Mouse (Mus musculus): ENCODE results near the gene Gemin5. TPM values are rescaled to one million over a fixed set of nuclear protein-coding genes. Genes with fewer than 3 reads are reported as not detected.

The Gemin5 gene
- polyA plus RNA-seq, 1 experiment: 6.1 TPM

GRCm38 (mm10) chr11:58132026-58132425, 36.3 kb downstream of the Gemin5 start:
- no peak for DNase-seq (ENCODE audit: low read depth in 1 of 2, low spot score in 2 of 2)
- 81% methylated on average over 3 of the region's 3 CpGs for WGBS
- H3K36me3 ChIP-seq (ENCODE audit: control insufficient read depth, insufficient read depth, low read length): peaks cover 31% of the 10 kb centered on the region

GRCm38 (mm10) chr11:58129302-58129843, 39.0 kb downstream of the Gemin5 start:
- H3K36me3 ChIP-seq (ENCODE audit: control insufficient read depth, insufficient read depth, low read length): peaks cover 28% of the 10 kb centered on the region
- H3K4me3 ChIP-seq (ENCODE audit: extremely low read depth, insufficient read depth, insufficient read length): no peak overlapping the region
- no peak overlapping the region for H3K27ac ChIP-seq (ENCODE audit: insufficient read depth, low read length)
- TF ChIP-seq POLR2A (IDR thresholded peaks at IDR 0.05; ENCODE audit: low read depth, low read length) (no peak), CTCF (IDR thresholded peaks at IDR 0.05; ENCODE audit: extremely low read depth, insufficient read depth, insufficient read length, insufficient replicate concordance) (no peak)
- H3K27me3 ChIP-seq (ENCODE audit: control insufficient read depth, insufficient read depth, low read length): no peaks in the 10 kb centered on the region
- no peak for DNase-seq (ENCODE audit: low read depth in 1 of 2, low spot score in 2 of 2)
- WGBS: 96% methylated on average over 6 of the region's 6 CpGs
- no peaks in the 10 kb centered on the region for H3K4me1 ChIP-seq (ENCODE audit: control insufficient read depth, insufficient read depth, insufficient read length)

More at GRCm38 (mm10) chr11:58132026-58132425, 36.3 kb downstream of the Gemin5 start:
- TF ChIP-seq POLR2A (IDR thresholded peaks at IDR 0.05; ENCODE audit: low read depth, low read length) (no peak), CTCF (IDR thresholded peaks at IDR 0.05; ENCODE audit: extremely low read depth, insufficient read depth, insufficient read length, insufficient replicate concordance) (no peak)
- H3K4me1 ChIP-seq (ENCODE audit: control insufficient read depth, insufficient read depth, insufficient read length): no peaks in the 10 kb centered on the region
- H3K27ac ChIP-seq (ENCODE audit: insufficient read depth, low read length): no peak overlapping the region
- no peaks in the 10 kb centered on the region for H3K27me3 ChIP-seq (ENCODE audit: control insufficient read depth, insufficient read depth, low read length)
- no peak overlapping the region for H3K4me3 ChIP-seq (ENCODE audit: extremely low read depth, insufficient read depth, insufficient read length)

GRCm38 (mm10) chr11:58127544-58127943, 40.8 kb downstream of the Gemin5 start:
- no peak for DNase-seq (ENCODE audit: low read depth in 1 of 2, low spot score in 2 of 2)
- WGBS: 82% methylated on average over 2 of the region's 2 CpGs
- Histone ChIP-seq H3K27ac (ENCODE audit: insufficient read depth, low read length) (no peak overlapping the region), H3K27me3 (ENCODE audit: control insufficient read depth, insufficient read depth, low read length) (no peaks in the 10 kb centered on the region), H3K4me3 (ENCODE audit: extremely low read depth, insufficient read depth, insufficient read length) (no peak overlapping the region), H3K36me3 (ENCODE audit: control insufficient read depth, insufficient read depth, low read length) (peaks cover 22% of the 10 kb centered on the region), H3K4me1 (ENCODE audit: control insufficient read depth, insufficient read depth, insufficient read length) (no peaks in the 10 kb centered on the region)
- TF ChIP-seq CTCF (IDR thresholded peaks at IDR 0.05; ENCODE audit: extremely low read depth, insufficient read depth, insufficient read length, insufficient replicate concordance): no peak

- Histone ChIP-seq H3K4me1 (ENCODE audit: control insufficient read depth, insufficient read depth, insufficient read length) (no peaks in the 10 kb centered on the region), H3K4me3 (ENCODE audit: extremely low read depth, insufficient read depth, insufficient read length) (no peak overlapping the region), H3K27me3 (ENCODE audit: control insufficient read depth, insufficient read depth, low read length) (no peaks in the 10 kb centered on the region), H3K27ac (ENCODE audit: insufficient read depth, low read length) (no peak overlapping the region), H3K36me3 (ENCODE audit: control insufficient read depth, insufficient read depth, low read length) (peaks cover 21% of the 10 kb centered on the region)
- DNase-seq (ENCODE audit: low read depth in 1 of 2, low spot score in 2 of 2): no peak
- TF ChIP-seq POLR2A (IDR thresholded peaks at IDR 0.05; ENCODE audit: low read depth, low read length) (no peak), CTCF (IDR thresholded peaks at IDR 0.05; ENCODE audit: extremely low read depth, insufficient read depth, insufficient read length, insufficient replicate concordance) (no peak)
- WGBS: 65% methylated on average over 7 of the region's 7 CpGs
These were observed 41.8 kb downstream of the Gemin5 start for GRCm38 (mm10) chr11:58126397-58127160.

GRCm38 (mm10) chr11:58125021-58125420, 43.3 kb downstream of the Gemin5 start:
- Histone ChIP-seq H3K36me3 (ENCODE audit: control insufficient read depth, insufficient read depth, low read length) (peaks cover 18% of the 10 kb centered on the region), H3K4me1 (ENCODE audit: control insufficient read depth, insufficient read depth, insufficient read length) (no peaks in the 10 kb centered on the region), H3K4me3 (ENCODE audit: extremely low read depth, insufficient read depth, insufficient read length) (no peak overlapping the region), H3K27me3 (ENCODE audit: control insufficient read depth, insufficient read depth, low read length) (no peaks in the 10 kb centered on the region), H3K27ac (ENCODE audit: insufficient read depth, low read length) (no peak overlapping the region)
- 96% methylated on average over 11 of the region's 11 CpGs for WGBS
- TF ChIP-seq POLR2A (IDR thresholded peaks at IDR 0.05; ENCODE audit: low read depth, low read length) (no peak), CTCF (IDR thresholded peaks at IDR 0.05; ENCODE audit: extremely low read depth, insufficient read depth, insufficient read length, insufficient replicate concordance) (no peak)
- no peak for DNase-seq (ENCODE audit: low read depth in 1 of 2, low spot score in 2 of 2)

GRCm38 (mm10) chr11:58123711-58124110, 44.6 kb downstream of the Gemin5 start:
- peaks cover 18% of the 10 kb centered on the region for H3K36me3 ChIP-seq (ENCODE audit: control insufficient read depth, insufficient read depth, low read length)
- DNase-seq (ENCODE audit: low read depth in 1 of 2, low spot score in 2 of 2): no peak
- TF ChIP-seq POLR2A (IDR thresholded peaks at IDR 0.05; ENCODE audit: low read depth, low read length): no peak
- TF ChIP-seq CTCF (IDR thresholded peaks at IDR 0.05; ENCODE audit: extremely low read depth, insufficient read depth, insufficient read length, insufficient replicate concordance): no peak

GRCm38 (mm10) chr11:58121351-58121750, 47.0 kb downstream of the Gemin5 start:
- DNase-seq (ENCODE audit: low read depth in 1 of 2, low spot score in 2 of 2): no peak
- H3K4me1 ChIP-seq (ENCODE audit: control insufficient read depth, insufficient read depth, insufficient read length): no peaks in the 10 kb centered on the region
- no peak for TF ChIP-seq CTCF (IDR thresholded peaks at IDR 0.05; ENCODE audit: extremely low read depth, insufficient read depth, insufficient read length, insufficient replicate concordance)
- no peak for TF ChIP-seq POLR2A (IDR thresholded peaks at IDR 0.05; ENCODE audit: low read depth, low read length)
- peaks cover 31% of the 10 kb centered on the region for H3K36me3 ChIP-seq (ENCODE audit: control insufficient read depth, insufficient read depth, low read length)
- no peak overlapping the region for H3K27ac ChIP-seq (ENCODE audit: insufficient read depth, low read length)
- no peaks in the 10 kb centered on the region for H3K27me3 ChIP-seq (ENCODE audit: control insufficient read depth, insufficient read depth, low read length)
- H3K4me3 ChIP-seq (ENCODE audit: extremely low read depth, insufficient read depth, insufficient read length): no peak overlapping the region
- 90% methylated on average over 9 of the region's 9 CpGs for WGBS

More at GRCm38 (mm10) chr11:58123711-58124110, 44.6 kb downstream of the Gemin5 start:
- H3K4me3 ChIP-seq (ENCODE audit: extremely low read depth, insufficient read depth, insufficient read length): no peak overlapping the region
- 94% methylated on average over 2 of the region's 2 CpGs for WGBS
- no peaks in the 10 kb centered on the region for H3K4me1 ChIP-seq (ENCODE audit: control insufficient read depth, insufficient read depth, insufficient read length)
- no peak overlapping the region for H3K27ac ChIP-seq (ENCODE audit: insufficient read depth, low read length)
- H3K27me3 ChIP-seq (ENCODE audit: control insufficient read depth, insufficient read depth, low read length): no peaks in the 10 kb centered on the region

Measured in spleen, adult 2 months (tissue).